Mouse (Mus musculus) CH12.LX (cell line): ENCODE measurements around the gene Myo16. TPM values are rescaled to one million over a fixed set of nuclear protein-coding genes. Genes with fewer than 3 reads are reported as not detected.

ENCODE experiments used
- DNase-seq: peaks from one replicate; pipeline ENCODE4 v3.0.0-alpha.2; 2013; ENCODE audit errors: extremely low read depth
- H3K27ac ChIP-seq: 2 replicates; pipeline ENCODE4 v1.5.1; 2012; ENCODE audit warnings: low read depth, mild to moderate bottlenecking, control low read depth, moderate library complexity; ENCODE audit not compliant: insufficient read depth
- H3K27me3 ChIP-seq: replicated peaks from 2 replicates; pipeline ENCODE3; 2012; ENCODE audit warnings: inconsistent platforms
- H3K36me3 ChIP-seq, 2 experiments: replicated peaks in 1 of 2; 2 replicates each; pipeline versions ENCODE3 to v1.6.1; 2012; ENCODE audit warnings: inconsistent platforms in 1 of 2, low read length in 1 of 2, mild to moderate bottlenecking in 1 of 2, mixed read lengths in 1 of 2, moderate library complexity in 1 of 2; ENCODE audit not compliant: control insufficient read depth in 1 of 2, insufficient read depth in 1 of 2
- H3K4me1 ChIP-seq, 2 experiments: 2 replicates each; pipeline ENCODE4 v1.6.1; 2012; ENCODE audit warnings: inconsistent platforms in 1 of 2, moderate library complexity in 1 of 2; ENCODE audit not compliant: insufficient read depth in 2 of 2, control insufficient read depth in 1 of 2
- H3K4me2 ChIP-seq: 2 replicates; pipeline ENCODE4 v1.6.1; 2012; ENCODE audit warnings: low read depth, mild to moderate bottlenecking, control low read depth; ENCODE audit not compliant: poor library complexity, insufficient read depth, severe bottlenecking
- H3K4me3 ChIP-seq, 3 experiments: fragments of 150-350 bp in 1 of 3; sonication (generic) in 1 of 3; replicated peaks in 1 of 3; 2 replicates each; pipeline versions ENCODE3 to v1.5.1; 2011 to 2012; ENCODE audit warnings: low read depth in 2 of 3, low read length in 2 of 3, mild to moderate bottlenecking in 2 of 3, moderate library complexity in 2 of 3, control low read depth in 1 of 3, improper control_type of control experiment in 1 of 3, inconsistent platforms in 1 of 3, mixed read lengths in 1 of 3; ENCODE audit not compliant: poor library complexity in 1 of 3
- H3K79me2 ChIP-seq: replicated peaks from 2 replicates; pipeline ENCODE4 v1.6.1; 2012; ENCODE audit warnings: mild to moderate bottlenecking, moderate library complexity; ENCODE audit not compliant: control insufficient read depth, poor library complexity, insufficient read depth, severe bottlenecking; ENCODE audit errors: extremely low read depth
- H3K9ac ChIP-seq: 2 replicates; pipeline ENCODE4 v1.6.1; 2012; ENCODE audit warnings: low read depth, mild to moderate bottlenecking, control low read depth, moderate library complexity; ENCODE audit not compliant: insufficient read depth
- H3K9me3 ChIP-seq: replicated peaks from 2 replicates; pipeline ENCODE3; 2012; ENCODE audit warnings: low read length, inconsistent platforms, mixed read lengths
- CHD1 ChIP-seq: IDR thresholded peaks from 2 replicates; pipeline ENCODE4 v1.6.1; 2012; ENCODE audit warnings: low read depth, low read length, improper control_type of control experiment, inconsistent platforms
- CHD2 ChIP-seq: IDR thresholded peaks from 2 replicates; pipeline ENCODE4 v1.6.1; 2011; ENCODE audit warnings: low read length, improper control_type of control experiment
- CTCF ChIP-seq, 2 experiments: IDR thresholded peaks in 1 of 2; conservative IDR thresholded peaks in 1 of 2; 2 replicates each; pipeline ENCODE4 v1.5.1; 2011 to 2012; ENCODE audit warnings: low read depth in 2 of 2, low read length in 2 of 2, improper control_type of control experiment in 1 of 2, inconsistent platforms in 1 of 2, mild to moderate bottlenecking in 1 of 2, moderate library complexity in 1 of 2
- EP300 ChIP-seq: IDR thresholded peaks from 2 replicates; pipeline ENCODE4 v1.6.1; 2011; ENCODE audit warnings: low read length, improper control_type of control experiment
- JUN ChIP-seq: IDR thresholded peaks from 2 replicates; pipeline ENCODE4 v1.6.1; 2011; ENCODE audit warnings: low read depth, mild to moderate bottlenecking, low read length, improper control_type of control experiment, moderate library complexity; ENCODE audit not compliant: insufficient read depth
- MAFK ChIP-seq: IDR thresholded peaks from 2 replicates; pipeline ENCODE4 v1.6.1; 2011; ENCODE audit warnings: low read length, improper control_type of control experiment; ENCODE audit not compliant: insufficient replicate concordance
- MAX ChIP-seq: IDR thresholded peaks from 2 replicates; pipeline ENCODE4 v1.6.1; 2011; ENCODE audit warnings: low read length, improper control_type of control experiment
- MAZ ChIP-seq: IDR thresholded peaks from 2 replicates; pipeline ENCODE4 v1.6.1; 2012; ENCODE audit warnings: low read depth, mild to moderate bottlenecking, inconsistent platforms, low read length, improper control_type of control experiment, moderate library complexity
- MEF2A ChIP-seq: IDR thresholded peaks from 2 replicates; pipeline ENCODE4 v1.6.1; 2014; ENCODE audit warnings: low read depth, mild to moderate bottlenecking, inconsistent platforms, low read length, improper control_type of control experiment, borderline replicate concordance
- MXI1 ChIP-seq: IDR thresholded peaks from 2 replicates; pipeline ENCODE4 v1.6.1; 2011; ENCODE audit warnings: mild to moderate bottlenecking, low read depth, low read length, improper control_type of control experiment
- MYC ChIP-seq: IDR thresholded peaks from 2 replicates; pipeline ENCODE4 v1.6.1; 2011; ENCODE audit warnings: low read depth, mild to moderate bottlenecking, improper control_type of control experiment, low read length
- NRF1 ChIP-seq: IDR thresholded peaks from 2 replicates; pipeline ENCODE4 v1.6.1; 2014; ENCODE audit warnings: low read depth, mild to moderate bottlenecking, inconsistent platforms, low read length, improper control_type of control experiment, moderate library complexity
- PAX5 ChIP-seq: IDR thresholded peaks from 2 replicates; pipeline ENCODE4 v1.6.1; 2012; ENCODE audit warnings: low read length, inconsistent platforms, mixed read lengths
- POLR2AphosphoS2 ChIP-seq: IDR thresholded peaks from 2 replicates; pipeline ENCODE4 v1.6.1; 2011; ENCODE audit warnings: low read depth, low read length, improper control_type of control experiment
- RCOR1 ChIP-seq: conservative IDR thresholded peaks from 2 replicates; pipeline ENCODE4 v1.6.1; 2012; ENCODE audit warnings: low read depth, mild to moderate bottlenecking, inconsistent platforms, low read length, improper control_type of control experiment
- SIN3A ChIP-seq: IDR thresholded peaks from 2 replicates; pipeline ENCODE4 v1.6.1; 2012; ENCODE audit warnings: low read length, improper control_type of control experiment, inconsistent platforms
- UBTF ChIP-seq: IDR thresholded peaks from 2 replicates; pipeline ENCODE4 v1.6.1; 2012; ENCODE audit warnings: low read depth, mild to moderate bottlenecking, inconsistent platforms, low read length, improper control_type of control experiment, moderate library complexity
- USF1 ChIP-seq: IDR thresholded peaks from 2 replicates; pipeline ENCODE4 v1.6.1; 2014; ENCODE audit warnings: low read depth, mild to moderate bottlenecking, inconsistent platforms, low read length, improper control_type of control experiment
- ZMIZ1 ChIP-seq: IDR thresholded peaks from 2 replicates; pipeline ENCODE4 v1.6.1; 2012; ENCODE audit warnings: low read depth, mild to moderate bottlenecking, inconsistent platforms, low read length, improper control_type of control experiment
- ZNF384 ChIP-seq: IDR thresholded peaks from 2 replicates; pipeline ENCODE4 v1.6.1; 2012; ENCODE audit warnings: low read depth, low read length, improper control_type of control experiment, inconsistent platforms
- dilution Hi-C: fragments of 300-500 bp; cut with MboI; formaldehyde crosslinking; loops from 2 replicates; pipeline ENCODE4 v1.14.3; 2020; ENCODE audit warnings: low sequenced_read_pairs; ENCODE audit not compliant: extremely low pct_unique_long_range_greater_than_20kb, extremely low pct_ligation_motif_present
- in situ Hi-C: fragments of 300-500 bp; cut with MboI; formaldehyde crosslinking; loops from 3 replicates; pipeline ENCODE4 v1.14.3; 2019; ENCODE audit warnings: low sequenced_read_pairs, low pct_ligation_motif_present, low pct_unique_long_range_greater_than_20kb, mixed read lengths
- polyA plus RNA-seq: library from polyadenylated mRNA; unstranded; fragments of >175 nt; gene quantifications from 2 replicates; pipeline ENCODE4 v1.2.1, GENCODE M21; 2012; ENCODE audit warnings: low read depth; ENCODE audit not compliant: insufficient read length
- total RNA-seq, 2 experiments: library from RNA; depleted of rRNA; stranded (reverse); fragments of 300-350 nt in 1 of 2; fragments of >200 nt in 1 of 2; gene quantifications; 2 replicates each; pipeline ENCODE4 v1.2.3; 2012 to 2014

Myo16 gene
- total and polyA plus RNA-seq, 3 experiments = not detected

- Histone ChIP-seq H3K4me1 (peaks cover 2 to 9% of the 10 kb centered on the region in 2 experiments; a peak in 3 of 4 replicates), H3K9ac (no peak overlapping the region), H3K36me3 (no peaks in the 10 kb centered on the region), H3K9me3 (no peaks in the 10 kb centered on the region), H3K4me3 (no peak overlapping the region), H3K79me2 (no peaks in the 10 kb centered on the region), H3K27me3 (peaks cover 2% of the 10 kb centered on the region), H3K27ac (no peak overlapping the region), H3K4me2 (no peak overlapping the region)
- TF ChIP-seq USF1 (no peak), MAZ (no peak), ZMIZ1 (no peak), MAX (no peak)
- in situ Hi-C loops = no loop called here
- dilution Hi-C loops = no loop called here
- no peak for DNase-seq
Observed at GRCm38 (mm10) chr8:10641343-10641742, 487.6 kb downstream of the Myo16 start.

- H3K4me3 ChIP-seq = no peak overlapping the region
- no peaks in the 10 kb centered on the region for H3K36me3 ChIP-seq
- TF ChIP-seq SIN3A (no peak), UBTF (no peak), MXI1 (no peak), MEF2A (no peak), RCOR1 (no peak), PAX5 (no peak), POLR2AphosphoS2 (no peak)
- H3K4me2 ChIP-seq = no peak overlapping the region
- in situ Hi-C loops (no loop called here), dilution Hi-C loops (no loop called here)
- H3K9ac ChIP-seq = no peak overlapping the region
- H3K27ac ChIP-seq = no peak overlapping the region
- H3K9me3 ChIP-seq = no peaks in the 10 kb centered on the region
- H3K4me1 ChIP-seq = peaks cover 0 to 9% of the 10 kb centered on the region in 2 experiments; a peak in 3 of 4 replicates
- no peaks in the 10 kb centered on the region for H3K79me2 ChIP-seq
- DNase-seq = peak; percentile 1
- H3K27me3 ChIP-seq = peaks cover 2% of the 10 kb centered on the region
Observed at GRCm38 (mm10) chr8:10643244-10643643, 489.5 kb downstream of the Myo16 start.

- TF ChIP-seq CHD1 (no peak), MAZ (no peak), CHD2 (no peak), POLR2AphosphoS2 (no peak), MAX (no peak), JUN (no peak), ZNF384 (no peak), NRF1 (no peak), RCOR1 (no peak), MYC (no peak), EP300 (no peak), MAFK (no peak), CTCF (conservative IDR thresholded peaks at IDR 0.05 in 1 of 2, IDR thresholded peaks at IDR 0.05 in 1 of 2; ENCODE audit: low read depth in 2 of 2, low read length in 2 of 2) (no peak)
- Histone ChIP-seq H3K27me3 (peaks cover 2% of the 10 kb centered on the region), H3K79me2 (no peaks in the 10 kb centered on the region), H3K9me3 (no peaks in the 10 kb centered on the region), H3K27ac (no peak overlapping the region), H3K4me3 (no peak overlapping the region), H3K36me3 (no peaks in the 10 kb centered on the region), H3K4me2 (no peak overlapping the region), H3K4me1 (peaks cover 0 to 9% of the 10 kb centered on the region in 2 experiments; a peak in 3 of 4 replicates), H3K9ac (no peak overlapping the region)
- DNase-seq = no peak
- dilution Hi-C loops = no loop called here
- in situ Hi-C loops = no loop called here
Observed at GRCm38 (mm10) chr8:10644481-10644880, 490.8 kb downstream of the Myo16 start.
